Mouse (Mus musculus): ENCODE results near the gene Kif12.

GRCm38 (mm10) chr4:63216566-63216965 is 44.6 kb upstream of the Kif12 start:
- TF ChIP-seq CTCF (IDR thresholded peaks at IDR 0.05; ENCODE audit: low read depth): no peak
- no peak for TF ChIP-seq EP300 (IDR thresholded peaks at IDR 0.05; ENCODE audit: low read depth)
